Mouse (Mus musculus): ENCODE measurements around the gene Irf2bp1.

DNA sequence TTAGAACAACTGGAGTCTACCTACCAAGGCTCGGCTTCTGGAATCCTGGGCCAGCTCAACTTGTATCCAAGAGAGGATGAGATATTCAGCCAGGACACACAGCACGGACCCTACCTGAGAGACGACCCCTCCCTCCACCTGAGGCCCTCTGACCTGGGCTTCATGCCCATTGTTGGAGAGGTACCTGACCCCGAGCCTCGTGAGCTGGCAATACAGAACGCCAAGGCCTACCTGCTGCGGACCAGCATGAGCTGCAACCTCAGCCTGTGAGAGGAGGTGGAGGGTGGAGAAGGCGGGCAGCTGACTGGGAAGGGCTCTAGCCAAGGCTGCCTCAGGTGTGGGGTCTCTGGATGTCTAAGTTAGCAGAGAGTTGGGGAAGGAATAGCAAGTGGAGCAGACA is 51.3 kb downstream of the Irf2bp1 start:
- TF ChIP-seq CTCF (IDR thresholded peaks at IDR 0.05; ENCODE audit: low read depth) (no peak), EP300 (optimal IDR thresholded peaks at IDR 0.05) (no peak)
